Mouse (Mus musculus) limb, embryonic 10.5 days (tissue): Measurements from ENCODE around the gene Tec. TPM values are rescaled to one million over a fixed set of nuclear protein-coding genes. Genes with fewer than 3 reads are reported as not detected.

ENCODE experiments used
- DNase-seq: peaks from one replicate; pipeline ENCODE4 v3.0.0-alpha.2; 2017; ENCODE audit warnings: low spot score
- H3K27ac ChIP-seq: fragments of 300-500 bp; sonication (generic); 2 replicates; pipeline ENCODE4 v1.5.1; 2016; ENCODE audit warnings: mild to moderate bottlenecking
- H3K27me3 ChIP-seq: fragments of 300-500 bp; sonication (generic); 2 replicates; pipeline ENCODE4 v1.6.1; 2016; ENCODE audit warnings: low read depth, mild to moderate bottlenecking; ENCODE audit not compliant: poor library complexity, severe bottlenecking
- H3K36me3 ChIP-seq: fragments of 300-500 bp; sonication (generic); 2 replicates; pipeline ENCODE4 v1.6.1; 2016; ENCODE audit warnings: mild to moderate bottlenecking, moderate library complexity
- H3K4me1 ChIP-seq: fragments of 300-500 bp; sonication (generic); 2 replicates; pipeline ENCODE4 v1.6.1; 2016
- H3K4me3 ChIP-seq: fragments of 300-500 bp; sonication (generic); 2 replicates; pipeline ENCODE4 v1.5.1; 2016; ENCODE audit warnings: mild to moderate bottlenecking, moderate library complexity
- H3K9me3 ChIP-seq: fragments of 300-500 bp; sonication (generic); replicated peaks from 2 replicates; pipeline ENCODE4 v1.6.1; 2016; ENCODE audit warnings: mild to moderate bottlenecking
- WGBS: fragments of 180-500 bp; shearing (Covaris S2); methylation state at CpG from one replicate; pipeline ENCODE4 v1.1.7; 2016; 5-methylcytosine and 5-hydroxymethylcytosine counted together
- polyA plus RNA-seq: library from polyadenylated mRNA; unstranded; fragments of >200 nt; fragmentation: Nextera tagmentation; extraction: Ambion mirVana; gene quantifications from 2 replicates; pipeline ENCODE4 v1.2.1, GENCODE M21; 2016

Tec gene
- polyA plus RNA-seq, 1 experiment from 2014 or later, result 3.1 TPM

DNA sequence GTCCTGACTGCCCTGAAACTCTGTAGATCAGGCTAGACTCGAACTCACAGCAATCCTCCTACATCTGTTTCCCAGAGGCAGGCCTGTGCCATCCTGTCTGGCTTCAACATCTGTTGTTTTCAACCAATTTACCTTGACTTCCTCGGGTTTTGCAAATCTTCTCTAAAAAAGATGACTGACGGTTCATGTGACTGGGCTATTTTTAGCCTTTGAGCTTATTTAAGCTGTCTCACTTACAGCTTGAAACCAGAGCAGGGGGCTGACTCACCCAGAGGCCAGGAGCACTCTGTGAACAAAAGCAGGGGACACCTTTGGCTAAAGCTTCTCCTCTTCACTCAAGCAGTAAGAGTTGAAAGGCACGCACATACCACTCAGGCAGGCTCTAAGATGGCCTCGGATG, 65.4 kb downstream of the Tec start:
- no peak for DNase-seq
- Histone ChIP-seq H3K4me3 (no peak overlapping the region), H3K27ac (no peak overlapping the region), H3K36me3 (no peaks in the 10 kb centered on the region), H3K27me3 (no peaks in the 10 kb centered on the region), H3K4me1 (no peaks in the 10 kb centered on the region), H3K9me3 (no peaks in the 10 kb centered on the region)
- WGBS, result 76% methylated on average over 5 of the region's 5 CpGs

DNA sequence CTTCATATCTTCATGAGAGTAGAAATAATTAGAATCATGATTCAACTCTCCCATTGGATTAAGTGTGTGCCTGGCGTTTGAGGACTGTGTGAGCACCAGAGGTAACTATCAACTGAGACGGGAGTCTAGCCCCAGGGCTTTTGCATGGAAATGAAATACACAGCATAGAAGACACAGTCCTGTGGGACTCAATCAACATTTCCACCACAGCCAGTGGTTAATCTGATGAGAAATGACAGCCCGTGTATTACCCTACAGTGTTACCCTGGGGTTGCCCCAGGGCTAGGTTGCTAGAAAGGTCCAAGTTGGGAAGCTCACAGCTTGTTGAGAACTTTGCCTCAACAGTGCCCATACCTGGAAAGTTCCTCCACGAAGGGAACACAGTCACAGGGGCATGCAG, 69.7 kb downstream of the Tec start:
- Histone ChIP-seq H3K4me1 (peaks cover 12% of the 10 kb centered on the region), H3K27me3 (no peaks in the 10 kb centered on the region), H3K36me3 (no peaks in the 10 kb centered on the region), H3K27ac (no peak overlapping the region), H3K4me3 (no peak overlapping the region), H3K9me3 (no peaks in the 10 kb centered on the region)
- DNase-seq, result no peak
- 83% methylated on average over 4 of the region's 4 CpGs for WGBS

DNA sequence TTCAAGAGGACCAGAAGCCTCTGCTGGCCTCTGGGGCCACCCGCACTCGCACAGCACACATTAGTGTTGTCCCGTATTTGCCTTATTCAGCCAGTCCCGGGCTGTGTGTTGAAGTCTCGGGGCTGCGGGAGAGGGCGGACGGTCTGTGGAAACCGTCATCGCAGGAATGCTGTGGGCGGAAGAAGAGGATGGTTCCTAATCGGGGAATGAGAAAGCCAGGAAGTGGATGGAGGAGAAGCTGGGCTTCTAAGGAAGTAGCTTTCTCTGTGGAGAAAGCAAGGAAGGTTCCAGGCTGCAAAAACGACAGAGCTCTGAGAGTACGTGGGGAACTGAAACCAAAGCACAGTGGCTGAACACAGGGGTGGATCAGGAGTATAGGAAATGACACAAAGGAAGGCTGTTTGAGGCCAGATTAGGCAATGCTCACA, 72.1 kb downstream of the Tec start:
- H3K27ac ChIP-seq, result peak overlapping the region; percentile 46; the same call in 1 of the 2 replicates
- no peaks in the 10 kb centered on the region for H3K27me3 ChIP-seq
- peaks cover 24% of the 10 kb centered on the region for H3K4me1 ChIP-seq
- peak; percentile 30 for DNase-seq
- WGBS, result 69% methylated on average over 14 of the region's 14 CpGs
- no peaks in the 10 kb centered on the region for H3K36me3 ChIP-seq
- H3K4me3 ChIP-seq, result no peak overlapping the region
- no peaks in the 10 kb centered on the region for H3K9me3 ChIP-seq

DNA sequence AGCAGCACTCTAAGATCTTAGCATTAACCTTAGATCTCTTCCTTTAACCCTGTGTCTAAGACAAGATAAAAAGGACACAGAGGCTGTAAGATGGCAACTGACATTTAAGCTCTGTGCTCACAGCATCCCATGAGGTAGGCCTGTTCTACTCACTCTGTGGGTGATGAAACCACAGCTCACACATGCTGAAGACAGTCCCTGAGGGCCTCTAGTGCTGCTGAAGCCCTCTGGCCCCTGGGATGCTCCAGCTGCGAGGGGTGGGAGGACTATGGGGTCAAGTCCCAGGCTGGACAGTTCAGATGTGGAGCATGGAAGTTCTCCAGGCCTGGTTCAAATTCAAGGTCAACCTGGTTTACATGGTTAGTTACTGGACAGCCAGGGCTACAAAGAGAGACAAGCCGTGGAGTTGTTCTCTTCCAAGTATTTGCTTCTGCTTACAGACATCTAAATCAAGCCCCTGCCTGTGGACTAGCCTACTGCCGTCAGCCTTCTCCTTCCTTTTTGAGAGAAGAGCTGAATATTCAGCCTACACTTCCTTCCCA, 74.9 kb downstream of the Tec start:
- no peak for DNase-seq
- peaks cover 34% of the 10 kb centered on the region for H3K4me1 ChIP-seq
- 80% methylated on average over 3 of the region's 3 CpGs for WGBS
- H3K27me3 ChIP-seq, result no peaks in the 10 kb centered on the region
- H3K4me3 ChIP-seq, result no peak overlapping the region
- H3K36me3 ChIP-seq, result no peaks in the 10 kb centered on the region
- no peaks in the 10 kb centered on the region for H3K9me3 ChIP-seq
- 0 out of 2 replicates have a peak overlapping the region, but pooled peaks have one; percentile 10 for H3K27ac ChIP-seq

DNA sequence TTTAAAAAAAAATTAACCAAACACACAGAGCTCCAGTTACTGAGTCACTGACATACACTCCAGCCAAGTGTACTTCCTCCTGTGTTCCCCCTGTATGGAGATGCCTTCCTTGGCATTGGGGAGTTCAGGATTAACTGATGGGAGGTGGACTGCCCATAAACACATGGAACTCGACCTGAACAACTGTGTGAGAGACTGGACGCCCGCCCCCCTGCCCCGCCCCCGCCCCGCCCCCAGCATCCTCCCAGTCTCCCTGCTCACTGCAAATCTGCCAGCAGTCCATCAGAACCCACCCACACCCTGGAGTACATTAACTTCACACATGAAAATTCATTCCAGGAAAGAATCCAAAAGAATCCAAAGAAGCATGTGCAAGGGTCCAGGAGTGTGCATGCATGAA, 76.5 kb downstream of the Tec start:
- 14% methylated on average over 6 of the region's 6 CpGs for WGBS
- DNase-seq, result no peak
- Histone ChIP-seq H3K4me1 (peaks cover 33% of the 10 kb centered on the region), H3K27ac (no peak overlapping the region; the same call in 1 of the 2 replicates), H3K9me3 (no peaks in the 10 kb centered on the region), H3K4me3 (no peak overlapping the region), H3K27me3 (no peaks in the 10 kb centered on the region), H3K36me3 (no peaks in the 10 kb centered on the region)

DNA sequence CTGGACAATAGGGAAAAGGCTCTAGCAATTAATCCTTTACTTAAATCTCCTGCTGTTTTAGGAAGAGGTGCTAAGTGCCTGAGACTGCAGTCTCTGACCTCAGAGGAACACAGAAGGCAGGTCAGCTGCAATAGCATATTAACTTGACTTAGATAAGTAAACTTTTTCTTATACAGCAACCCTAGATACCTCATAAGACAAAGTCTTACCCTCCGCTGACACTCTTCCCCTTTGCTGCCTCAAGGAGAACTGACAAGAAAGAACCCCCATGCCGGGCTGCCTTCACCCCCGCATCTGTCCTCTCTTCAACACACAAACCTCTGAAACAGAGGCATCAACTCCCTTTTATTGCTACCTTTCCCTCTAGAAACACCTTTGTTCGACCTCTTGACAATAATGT, 76.9 kb downstream of the Tec start:
- H3K36me3 ChIP-seq, result no peaks in the 10 kb centered on the region
- WGBS, result 41% methylated on average over 4 of the region's 4 CpGs
- peaks cover 30% of the 10 kb centered on the region for H3K4me1 ChIP-seq
- no peak overlapping the region; the same call in 1 of the 2 replicates for H3K27ac ChIP-seq
- DNase-seq, result no peak
- no peaks in the 10 kb centered on the region for H3K9me3 ChIP-seq
- no peaks in the 10 kb centered on the region for H3K27me3 ChIP-seq
- H3K4me3 ChIP-seq, result no peak overlapping the region

DNA sequence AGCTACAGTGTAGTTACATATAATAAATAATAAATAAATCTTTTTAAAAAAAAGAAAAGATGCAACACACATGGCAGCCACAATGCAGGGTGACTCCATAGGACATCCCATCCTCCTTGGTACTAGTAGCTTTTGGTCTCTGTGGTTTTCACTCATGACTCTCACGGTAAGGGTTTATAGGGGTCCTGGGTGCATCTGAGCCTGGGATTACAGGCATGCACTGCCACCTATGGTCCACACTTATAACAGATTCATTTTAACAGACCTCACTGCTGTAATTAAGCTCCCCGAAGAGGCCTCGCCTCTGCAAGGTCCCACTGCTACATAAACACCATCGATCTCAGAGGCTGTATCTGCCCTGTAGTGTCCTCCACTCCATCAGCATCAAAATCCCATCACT, 82.8 kb downstream of the Tec start:
- no peak for DNase-seq
- Histone ChIP-seq H3K27ac (no peak overlapping the region), H3K27me3 (no peaks in the 10 kb centered on the region), H3K4me3 (no peak overlapping the region), H3K36me3 (no peaks in the 10 kb centered on the region), H3K9me3 (no peaks in the 10 kb centered on the region), H3K4me1 (0 out of 2 replicates have a peak, but pooled peaks cover 6% of the 10 kb centered on the region)
- WGBS, result 73% methylated on average over 4 of the region's 4 CpGs

DNA sequence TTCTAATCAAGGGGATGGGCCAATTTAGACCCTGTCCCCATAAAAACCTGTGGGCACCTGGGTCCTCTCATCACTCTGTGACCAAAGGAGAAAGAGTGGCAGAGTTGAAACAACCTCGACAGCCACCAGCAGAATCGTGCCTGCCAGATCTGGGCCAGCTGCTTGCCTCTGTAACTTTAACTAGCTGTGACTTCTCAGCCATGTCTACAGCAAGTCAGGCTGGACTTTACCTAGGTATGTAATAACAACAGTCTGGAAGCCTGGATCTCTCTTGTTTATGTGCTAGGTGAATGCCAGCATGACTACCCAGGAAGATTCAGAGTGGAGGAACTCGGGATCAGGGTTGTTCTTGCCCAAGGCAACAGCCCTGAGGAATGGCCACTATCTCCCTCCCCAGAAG, 83.6 kb downstream of the Tec start:
- Histone ChIP-seq H3K36me3 (no peaks in the 10 kb centered on the region), H3K27me3 (no peaks in the 10 kb centered on the region), H3K9me3 (no peaks in the 10 kb centered on the region), H3K4me1 (no peaks in the 10 kb centered on the region), H3K27ac (no peak overlapping the region), H3K4me3 (no peak overlapping the region)
- 83% methylated on average over 3 of the region's 3 CpGs for whole genome bisulfite sequencing
- DNase-seq, result no peak

DNA sequence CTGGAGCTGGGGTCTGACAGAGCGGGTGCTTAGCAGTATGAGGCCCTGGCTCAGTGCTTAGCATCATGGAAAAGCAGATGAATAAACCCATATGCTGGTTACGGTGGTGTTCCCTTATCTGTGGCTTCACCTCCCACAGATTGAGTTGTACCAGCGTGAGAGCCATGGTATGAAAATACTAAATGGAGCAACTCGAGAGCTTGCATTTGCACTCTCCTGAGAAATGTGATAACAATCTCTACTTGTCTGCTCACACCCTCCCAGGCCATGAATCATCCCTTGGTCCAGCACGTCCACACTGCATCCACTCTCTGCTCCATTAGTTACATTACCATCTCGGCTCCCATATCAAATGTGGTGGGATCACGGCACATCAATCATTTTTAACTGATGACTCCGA, 84.3 kb downstream of the Tec start:
- H3K9me3 ChIP-seq, result no peaks in the 10 kb centered on the region
- WGBS, result 74% methylated on average over 8 of the region's 8 CpGs
- H3K27ac ChIP-seq, result no peak overlapping the region
- H3K27me3 ChIP-seq, result no peaks in the 10 kb centered on the region
- no peak overlapping the region for H3K4me3 ChIP-seq
- no peaks in the 10 kb centered on the region for H3K36me3 ChIP-seq
- DNase-seq, result no peak
- no peaks in the 10 kb centered on the region for H3K4me1 ChIP-seq

DNA sequence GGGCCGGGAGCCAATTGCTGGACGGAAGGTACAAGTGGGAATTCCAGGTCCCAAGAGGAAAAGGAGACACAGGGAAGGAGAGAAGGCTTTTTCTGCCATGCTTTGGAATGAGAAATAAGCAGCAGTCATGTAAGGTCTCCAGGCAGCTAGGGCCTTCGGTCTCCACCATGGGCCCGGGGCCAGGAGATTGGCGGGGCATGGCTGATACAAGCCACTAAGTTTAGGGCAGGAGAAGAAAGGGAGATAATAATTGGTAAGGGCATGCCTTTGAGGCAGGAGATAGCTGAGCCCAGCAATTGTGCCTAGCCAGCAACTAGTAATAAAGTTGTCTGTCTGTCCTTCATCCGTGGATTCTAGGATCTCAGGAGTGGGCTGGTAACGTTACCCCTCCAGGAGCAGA, 85.2 kb downstream of the Tec start:
- no peak overlapping the region for H3K27ac ChIP-seq
- H3K27me3 ChIP-seq, result no peaks in the 10 kb centered on the region
- H3K36me3 ChIP-seq, result no peaks in the 10 kb centered on the region
- H3K4me3 ChIP-seq, result no peak overlapping the region
- no peaks in the 10 kb centered on the region for H3K9me3 ChIP-seq
- WGBS, result 88% methylated on average over 7 of the region's 7 CpGs
- no peak for DNase-seq
- no peaks in the 10 kb centered on the region for H3K4me1 ChIP-seq

DNA sequence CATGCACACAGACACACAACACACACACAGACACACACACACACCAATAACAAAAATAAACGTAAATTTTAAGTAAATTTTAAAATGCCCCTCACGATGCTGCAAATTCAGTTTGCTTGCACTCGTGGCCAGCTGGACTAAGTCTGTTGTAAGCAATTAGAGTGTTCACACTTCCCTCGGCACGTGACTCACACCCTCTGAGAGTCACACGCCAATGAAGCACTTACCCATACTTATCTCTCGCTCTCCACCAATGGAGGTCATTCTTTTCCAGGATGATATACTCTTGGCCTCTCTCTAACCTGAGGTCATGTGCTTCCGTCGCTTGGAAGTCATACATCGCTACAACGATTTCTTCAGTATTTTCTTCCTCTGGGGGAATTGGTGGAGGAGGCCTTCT, 86.5 kb downstream of the Tec start:
- Histone ChIP-seq H3K36me3 (no peaks in the 10 kb centered on the region), H3K27ac (no peak overlapping the region), H3K27me3 (no peaks in the 10 kb centered on the region), H3K4me3 (no peak overlapping the region), H3K9me3 (no peaks in the 10 kb centered on the region), H3K4me1 (no peaks in the 10 kb centered on the region)
- no peak for DNase-seq
- WGBS, result 87% methylated on average over 11 of the region's 11 CpGs

DNA sequence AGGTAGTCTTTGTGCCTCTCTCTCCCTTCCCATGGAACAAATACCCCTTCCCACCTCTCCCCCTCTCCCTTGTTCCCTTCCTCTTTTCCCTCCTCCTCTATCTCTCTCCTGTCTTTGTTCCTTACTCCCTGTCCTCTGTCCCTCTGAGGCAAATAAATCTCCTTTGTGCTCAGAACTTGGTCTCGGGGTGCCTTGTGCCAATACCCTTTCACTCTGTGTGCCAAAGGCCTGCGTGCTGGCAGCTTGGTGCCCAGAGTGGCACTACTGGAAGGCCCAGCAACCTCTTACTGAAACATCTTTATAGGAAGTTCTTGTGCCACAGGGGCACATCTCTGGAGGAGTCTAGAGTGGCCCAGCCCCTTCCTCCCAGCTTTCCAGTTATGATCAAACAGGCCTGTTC, 91.7 kb downstream of the Tec start:
- no peak overlapping the region for H3K4me3 ChIP-seq
- 93% methylated on average over 2 of the region's 2 CpGs for WGBS
- H3K27ac ChIP-seq, result no peak overlapping the region
- no peaks in the 10 kb centered on the region for H3K36me3 ChIP-seq
- no peaks in the 10 kb centered on the region for H3K27me3 ChIP-seq
- H3K9me3 ChIP-seq, result no peaks in the 10 kb centered on the region
- H3K4me1 ChIP-seq, result no peaks in the 10 kb centered on the region
- no peak for DNase-seq

DNA sequence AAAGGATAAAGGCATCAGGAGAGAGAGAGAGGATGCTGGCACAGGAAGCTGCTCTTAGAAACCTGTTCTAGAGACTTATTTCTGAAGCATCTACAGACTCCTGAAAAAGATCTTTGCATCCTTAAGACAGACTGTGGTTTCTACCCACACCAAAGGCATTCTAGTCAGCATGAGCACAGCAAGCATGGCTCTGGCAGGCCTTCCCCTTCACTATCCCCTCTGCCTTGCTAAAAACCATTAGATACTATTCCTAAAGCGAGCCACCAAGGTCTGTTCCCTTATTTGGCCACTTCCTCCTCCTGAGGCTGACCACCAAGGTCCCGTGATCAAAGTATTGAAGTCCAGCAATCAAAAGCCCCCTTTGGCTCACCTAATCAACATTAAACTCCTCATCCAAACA, 92.2 kb downstream of the Tec start:
- WGBS, result 73% methylated on average over 2 of the region's 2 CpGs
- Histone ChIP-seq H3K36me3 (no peaks in the 10 kb centered on the region), H3K4me1 (peaks cover 4% of the 10 kb centered on the region; the same call in 1 of the 2 replicates)

DNA sequence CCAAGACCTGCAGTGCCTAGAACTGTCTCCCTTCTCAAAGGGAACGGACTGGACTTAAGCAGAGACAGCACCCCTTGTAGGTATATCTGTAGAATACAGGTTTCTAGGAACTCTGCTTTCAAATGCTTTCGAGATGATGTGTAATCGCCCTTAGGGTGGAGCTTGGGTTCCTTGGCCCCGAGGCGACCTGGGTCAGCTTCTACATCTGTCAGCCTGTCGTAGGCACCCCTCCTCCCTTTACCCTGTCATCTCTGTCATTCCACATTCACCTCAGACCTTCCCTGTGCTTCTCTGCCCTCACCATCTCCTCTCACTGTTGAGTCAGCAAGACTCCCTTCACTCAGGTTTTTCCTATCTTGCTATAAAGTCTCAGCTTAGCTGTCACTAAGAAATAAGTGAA, 98.4 kb downstream of the Tec start:
- WGBS, result 50% methylated on average over 6 of the region's 6 CpGs
- no peaks in the 10 kb centered on the region for H3K9me3 ChIP-seq
- H3K27me3 ChIP-seq, result no peaks in the 10 kb centered on the region
- DNase-seq, result no peak
- no peak overlapping the region for H3K27ac ChIP-seq
- no peaks in the 10 kb centered on the region for H3K36me3 ChIP-seq
- H3K4me3 ChIP-seq, result no peak overlapping the region
- H3K4me1 ChIP-seq, result peaks cover 5% of the 10 kb centered on the region; the same call in 1 of the 2 replicates

More for the DNA sequence above, 92.2 kb downstream of the Tec start:
- Histone ChIP-seq H3K27me3 (no peaks in the 10 kb centered on the region), H3K9me3 (no peaks in the 10 kb centered on the region), H3K4me3 (no peak overlapping the region), H3K27ac (no peak overlapping the region)
- DNase-seq, result no peak
